Mouse (Mus musculus) bone marrow, adult 2 months (tissue): ENCODE results near the gene Bmpr1a. TPM values are rescaled to one million over a fixed set of nuclear protein-coding genes. Genes with fewer than 3 reads are reported as not detected.

Experiments
- H3K27ac ChIP-seq: fragments of 200-500 bp; 2 replicates; pipeline ENCODE4 v1.5.1; 2012; ENCODE audit warnings: low read depth, mild to moderate bottlenecking, control low read depth, inconsistent platforms, low read length; ENCODE audit not compliant: control insufficient read depth, poor library complexity, insufficient read depth
- H3K4me1 ChIP-seq: fragments of 200-500 bp; 2 replicates; pipeline ENCODE4 v1.6.1; 2011; ENCODE audit warnings: low read length; ENCODE audit not compliant: control insufficient read depth, insufficient read depth
- H3K4me3 ChIP-seq: fragments of 200-500 bp; replicated peaks from 2 replicates; pipeline ENCODE3; 2011; ENCODE audit warnings: mild to moderate bottlenecking, low read depth, low read length, control low read depth; ENCODE audit not compliant: control insufficient read depth
- CTCF ChIP-seq: fragments of 200-500 bp; IDR thresholded peaks from 2 replicates; pipeline ENCODE4 v1.5.1; 2011; ENCODE audit warnings: low read length, control low read depth; ENCODE audit not compliant: control insufficient read depth, insufficient read depth
- POLR2A ChIP-seq: fragments of 200-500 bp; IDR thresholded peaks from 2 replicates; pipeline ENCODE4 v1.6.1; 2011; ENCODE audit warnings: low read depth, mild to moderate bottlenecking, control low read depth, low read length, borderline replicate concordance; ENCODE audit not compliant: control insufficient read depth
- WGBS: fragments of 180-500 bp; shearing (Covaris S2); methylation state at CpG from one replicate; pipeline ENCODE4 v1.1.7; 2018; 5-methylcytosine and 5-hydroxymethylcytosine counted together
- polyA plus RNA-seq: library from polyadenylated mRNA; stranded (reverse); fragments of >200 nt; gene quantifications from 2 replicates; pipeline ENCODE4 v1.2.4, GENCODE M21; 2011; ENCODE audit warnings: low replicate concordance; ENCODE audit not compliant: missing spikeins, insufficient read depth, insufficient read length

Bmpr1a gene
- polyA plus RNA-seq, 1 experiment = 5.9 TPM

- H3K27ac ChIP-seq = no peak overlapping the region
- no peak for TF ChIP-seq CTCF
- TF ChIP-seq POLR2A = no peak
- WGBS = 74% methylated on average over 4 of the region's 4 CpGs
- H3K4me3 ChIP-seq = no peak overlapping the region
- no peaks in the 10 kb centered on the region for H3K4me1 ChIP-seq
Observed at GRCm38 (mm10) chr14:34535883-34536282, 32.7 kb upstream of the Bmpr1a start.

GRCm38 (mm10) chr14:34533537-34533936 is 30.4 kb upstream of the Bmpr1a start:
- Histone ChIP-seq H3K4me1 (no peaks in the 10 kb centered on the region), H3K27ac (no peak overlapping the region), H3K4me3 (no peak overlapping the region)
- TF ChIP-seq CTCF (no peak), POLR2A (no peak)
- 74% methylated on average over 5 of the region's 5 CpGs for WGBS

GRCm38 (mm10) chr14:34532536-34532935 is 29.4 kb upstream of the Bmpr1a start:
- H3K4me1 ChIP-seq = no peaks in the 10 kb centered on the region
- no peak overlapping the region for H3K27ac ChIP-seq
- 76% methylated on average over 6 of the region's 6 CpGs for WGBS
- no peak for TF ChIP-seq CTCF
- no peak for TF ChIP-seq POLR2A
- H3K4me3 ChIP-seq = no peak overlapping the region

GRCm38 (mm10) chr14:34528804-34529203 is 25.7 kb upstream of the Bmpr1a start:
- no peak for TF ChIP-seq POLR2A
- TF ChIP-seq CTCF = no peak

GRCm38 (mm10) chr14:34522701-34523100 is 19.6 kb upstream of the Bmpr1a start, which contains the start of gene 9230112D13Rik:
Gene 9230112D13Rik (minus strand): TSS chr14:34522801.
- H3K4me1 ChIP-seq = no peaks in the 10 kb centered on the region
- 85% methylated on average over 8 of the region's 8 CpGs for WGBS

More at GRCm38 (mm10) chr14:34528804-34529203, 25.7 kb upstream of the Bmpr1a start:
- no peaks in the 10 kb centered on the region for H3K4me1 ChIP-seq
- H3K4me3 ChIP-seq = no peak overlapping the region
- H3K27ac ChIP-seq = no peak overlapping the region
- 76% methylated on average over 8 of the region's 8 CpGs for WGBS

GRCm38 (mm10) chr14:34517959-34518544 is 14.9 kb upstream of the Bmpr1a start:
- WGBS = 47% methylated on average over 8 of the region's 8 CpGs
- H3K4me3 ChIP-seq = no peak overlapping the region
- TF ChIP-seq CTCF = no peak
- TF ChIP-seq POLR2A = no peak

More at GRCm38 (mm10) chr14:34522701-34523100, 19.6 kb upstream of the Bmpr1a start, which contains the start of gene 9230112D13Rik:
- no peak within 1 kb of the TSS for H3K27ac ChIP-seq
- H3K4me3 ChIP-seq = no peak within 1 kb of the TSS
- no peak for TF ChIP-seq POLR2A
- TF ChIP-seq CTCF = no peak

GRCm38 (mm10) chr14:34516960-34517577 is 13.9 kb upstream of the Bmpr1a start:
- Histone ChIP-seq H3K4me1 (no peaks in the 10 kb centered on the region), H3K4me3 (no peak overlapping the region), H3K27ac (no peak overlapping the region)
- 76% methylated on average over 10 of the region's 10 CpGs for WGBS
- TF ChIP-seq POLR2A (no peak), CTCF (no peak)

More at GRCm38 (mm10) chr14:34517959-34518544, 14.9 kb upstream of the Bmpr1a start:
- no peak overlapping the region for H3K27ac ChIP-seq
- no peaks in the 10 kb centered on the region for H3K4me1 ChIP-seq

- Histone ChIP-seq H3K4me3 (no peak overlapping the region), H3K4me1 (no peaks in the 10 kb centered on the region), H3K27ac (no peak overlapping the region)
- 51% methylated on average over 5 of the region's 5 CpGs for WGBS
- TF ChIP-seq CTCF = no peak
- no peak for TF ChIP-seq POLR2A
Observed at GRCm38 (mm10) chr14:34515860-34516259, 12.7 kb upstream of the Bmpr1a start.
